Mouse (Mus musculus) G1E (cell line): ENCODE data around the gene Uggt2. TPM values are rescaled to one million over a fixed set of nuclear protein-coding genes. Genes with fewer than 3 reads are reported as not detected.

Source experiments
- ATAC-seq: 2 replicates; pipeline ENCODE4 v1.8.0; 2016; ENCODE audit warnings: mild to moderate bottlenecking; ENCODE audit not compliant: insufficient number of reproducible peaks, poor library complexity, low FRiP score, severe bottlenecking; ENCODE audit errors: extremely low read depth
- DNase-seq: peaks from one replicate; pipeline ENCODE4 v3.0.0; 2012; ENCODE audit warnings: low spot score
- H3K27me3 ChIP-seq: 2 replicates; pipeline ENCODE4 v1.6.1; 2012; ENCODE audit warnings: mild to moderate bottlenecking, low read length, inconsistent platforms; ENCODE audit not compliant: insufficient read depth
- H3K36me3 ChIP-seq: replicated peaks from 2 replicates; pipeline ENCODE3; 2012; ENCODE audit warnings: mild to moderate bottlenecking, inconsistent platforms
- H3K4me1 ChIP-seq: 2 replicates; pipeline ENCODE4 v1.6.1; 2012; ENCODE audit warnings: low read depth, low read length, inconsistent platforms, mixed read lengths; ENCODE audit not compliant: insufficient read depth
- H3K4me3 ChIP-seq: 2 replicates; pipeline ENCODE4 v1.5.1; 2012; ENCODE audit warnings: low read depth, mild to moderate bottlenecking, inconsistent platforms, low read length, moderate library complexity, mixed read lengths
- H3K9me3 ChIP-seq: replicated peaks from 2 replicates; pipeline ENCODE4 v1.6.1; 2012; ENCODE audit warnings: inconsistent platforms
- CTCF ChIP-seq: IDR thresholded peaks from 2 replicates; pipeline ENCODE4 v1.5.1; 2012; ENCODE audit warnings: low read depth, low read length, inconsistent platforms, mixed read lengths
- GATA1 ChIP-seq: IDR thresholded peaks from 2 replicates; pipeline ENCODE4 v1.6.1; 2012; ENCODE audit warnings: borderline replicate concordance, low read length, inconsistent platforms, mixed read lengths
- GATA2 ChIP-seq: IDR thresholded peaks from 2 replicates; pipeline ENCODE4 v1.6.1; 2012; ENCODE audit warnings: low read depth, low read length, inconsistent platforms, borderline replicate concordance
- POLR2AphosphoS5 ChIP-seq: IDR thresholded peaks from 2 replicates; pipeline ENCODE4 v1.6.1; 2012; ENCODE audit warnings: low read depth, low read length, inconsistent platforms; ENCODE audit not compliant: insufficient replicate concordance
- TAL1 ChIP-seq: conservative IDR thresholded peaks from 2 replicates; pipeline ENCODE4 v1.6.1; 2012; ENCODE audit warnings: low read depth, low read length, inconsistent platforms, mixed read lengths
- polyA plus RNA-seq: library from polyadenylated mRNA; stranded (reverse); fragments of >175 nt; gene quantifications from 2 replicates; pipeline ENCODE4 v1.2.3, GENCODE M21; 2012
- total RNA-seq, 2 experiments: library from RNA; stranded (forward) in 1 of 2; stranded (reverse) in 1 of 2; fragments of 200-1000 nt in 1 of 2; fragments of >200 nt in 1 of 2; fragmentation: Nextera tagmentation in 1 of 2; gene quantifications; 2 replicates each; pipeline ENCODE4 v1.2.3; 2014 to 2017

Uggt2 gene
- total and polyA plus RNA-seq, 3 experiments, result 0.55 to 7.7 TPM; not detected in 1

- Histone ChIP-seq H3K36me3 (no peaks in the 10 kb centered on the region), H3K27me3 (no peaks in the 10 kb centered on the region), H3K4me3 (no peak overlapping the region), H3K9me3 (peaks cover 20% of the 10 kb centered on the region), H3K4me1 (no peaks in the 10 kb centered on the region)
- ATAC-seq, result no peak
- DNase-seq, result no peak
- TF ChIP-seq CTCF (no peak), GATA1 (no peak), TAL1 (no peak), GATA2 (no peak), POLR2AphosphoS5 (no peak)
Measured at GRCm38 (mm10) chr14:119107591-119107990, 8.4 kb upstream of the Uggt2 start.

GRCm38 (mm10) chr14:119099570-119099891, 301 bp upstream of the Uggt2 start:
- H3K36me3 ChIP-seq, result no peaks in the 10 kb centered on the region
- H3K9me3 ChIP-seq, result peaks cover 17% of the 10 kb centered on the region
- no peaks in the 10 kb centered on the region; the same call in 1 of the 2 replicates for H3K4me1 ChIP-seq
- TF ChIP-seq GATA2, result no peak
- no peak for DNase-seq
- no peaks in the 10 kb centered on the region for H3K27me3 ChIP-seq
- H3K4me3 ChIP-seq, result peak overlapping the region; percentile 53; the same call in 1 of the 2 replicates
- ATAC-seq, result no peak

GRCm38 (mm10) chr14:119061811-119062210, 37.4 kb downstream of the Uggt2 start:
- TF ChIP-seq GATA1 (no peak), CTCF (no peak), GATA2 (no peak)

GRCm38 (mm10) chr14:119060682-119061081, 38.5 kb downstream of the Uggt2 start:
- Histone ChIP-seq H3K36me3 (no peaks in the 10 kb centered on the region), H3K4me3 (no peak overlapping the region), H3K4me1 (no peaks in the 10 kb centered on the region), H3K9me3 (no peaks in the 10 kb centered on the region), H3K27me3 (no peaks in the 10 kb centered on the region; the same call in 1 of the 2 replicates)
- DNase-seq (no peak), ATAC-seq (no peak)
- TF ChIP-seq GATA2 (no peak), POLR2AphosphoS5 (no peak), TAL1 (no peak), GATA1 (no peak), CTCF (no peak)

More at GRCm38 (mm10) chr14:119061811-119062210, 37.4 kb downstream of the Uggt2 start:
- H3K36me3 ChIP-seq, result no peaks in the 10 kb centered on the region
- H3K4me1 ChIP-seq, result no peaks in the 10 kb centered on the region
- DNase-seq (no peak), ATAC-seq (no peak)
- H3K9me3 ChIP-seq, result no peaks in the 10 kb centered on the region
- H3K27me3 ChIP-seq, result no peaks in the 10 kb centered on the region; the same call in 1 of the 2 replicates
- H3K4me3 ChIP-seq, result no peak overlapping the region

GRCm38 (mm10) chr14:119057014-119057413, 42.2 kb downstream of the Uggt2 start:
- Histone ChIP-seq H3K36me3 (no peaks in the 10 kb centered on the region), H3K9me3 (no peaks in the 10 kb centered on the region), H3K4me3 (no peak overlapping the region), H3K4me1 (no peaks in the 10 kb centered on the region), H3K27me3 (no peaks in the 10 kb centered on the region; the same call in 1 of the 2 replicates)
- no peak for TF ChIP-seq GATA2
- no peak for TF ChIP-seq POLR2AphosphoS5
- no peak for TF ChIP-seq CTCF
- no peak for TF ChIP-seq GATA1
- no peak for TF ChIP-seq TAL1
- no peak for DNase-seq
- ATAC-seq, result no peak

- no peaks in the 10 kb centered on the region for H3K36me3 ChIP-seq
- H3K4me3 ChIP-seq, result no peak overlapping the region
- no peak for TF ChIP-seq GATA2
- TF ChIP-seq TAL1, result no peak
- TF ChIP-seq CTCF, result no peak
- TF ChIP-seq GATA1, result no peak
- ATAC-seq (no peak), DNase-seq (no peak)
- no peaks in the 10 kb centered on the region; the same call in 1 of the 2 replicates for H3K4me1 ChIP-seq
- H3K27me3 ChIP-seq, result no peaks in the 10 kb centered on the region
- H3K9me3 ChIP-seq, result no peaks in the 10 kb centered on the region
Measured at GRCm38 (mm10) chr14:119052969-119053368, 46.3 kb downstream of the Uggt2 start.

- ATAC-seq, result no peak
- no peak for DNase-seq
Measured at GRCm38 (mm10) chr14:119052361-119052760, 46.9 kb downstream of the Uggt2 start.

More at GRCm38 (mm10) chr14:119052361-119052760, 46.9 kb downstream of the Uggt2 start:
- Histone ChIP-seq H3K9me3 (no peaks in the 10 kb centered on the region), H3K4me3 (no peak overlapping the region), H3K27me3 (peaks cover under 1% of the 10 kb centered on the region; the same call in 1 of the 2 replicates), H3K36me3 (no peaks in the 10 kb centered on the region), H3K4me1 (no peaks in the 10 kb centered on the region; the same call in 1 of the 2 replicates)
- no peak for TF ChIP-seq CTCF
- no peak for TF ChIP-seq GATA1
- no peak for TF ChIP-seq POLR2AphosphoS5
- no peak for TF ChIP-seq TAL1
- no peak for TF ChIP-seq GATA2
